Mouse (Mus musculus): ENCODE measurements at regions not wholly inside any gene's neighbourhood (a gene's known extent, or its start where the extent isn't known, plus 50 kb on each side); places are given as distances from the start of the nearest gene placed in this dataset.

DNA sequence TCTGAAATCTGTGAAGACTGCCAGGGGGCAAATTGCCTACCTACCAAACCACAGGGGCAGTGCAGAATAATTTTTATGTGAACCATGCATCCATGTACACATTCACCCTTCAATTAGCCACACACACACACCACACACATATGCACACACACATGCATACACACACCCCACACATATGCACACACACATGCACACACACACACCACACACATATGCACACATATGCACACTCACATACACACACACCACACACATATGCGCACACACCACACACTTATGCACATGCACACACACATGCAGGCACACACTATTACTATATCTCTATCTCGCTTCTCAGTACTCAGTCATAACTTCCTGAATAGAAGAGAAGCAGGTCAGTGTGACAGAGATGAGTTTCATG, 95.9 kb upstream of the Cadm1 start:
- in situ Hi-C loops (cut with MseI, MboI) = no loop called here

DNA sequence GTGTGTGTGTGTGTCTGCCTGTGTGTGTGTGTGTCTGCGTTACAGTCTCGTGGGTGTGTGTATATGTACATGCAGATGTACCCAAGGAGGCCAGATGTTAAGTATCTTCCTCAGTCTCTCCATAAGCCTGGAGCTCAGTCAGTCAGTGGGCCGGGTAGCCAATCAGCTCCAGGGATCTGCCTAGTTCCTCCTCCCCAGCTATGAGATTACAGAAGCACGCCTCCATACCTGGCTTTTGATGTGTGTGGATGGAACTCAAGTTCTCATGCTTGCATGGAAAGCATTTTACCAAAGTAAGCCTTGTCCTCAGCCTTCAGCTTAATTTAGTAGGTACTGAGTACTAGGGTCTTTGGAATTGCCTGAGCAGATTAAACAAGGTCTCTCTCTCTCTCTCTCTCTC, 91.0 kb upstream of the Cadm1 start:
- in situ Hi-C loops (cut with MseI, MboI) = no loop called here

DNA sequence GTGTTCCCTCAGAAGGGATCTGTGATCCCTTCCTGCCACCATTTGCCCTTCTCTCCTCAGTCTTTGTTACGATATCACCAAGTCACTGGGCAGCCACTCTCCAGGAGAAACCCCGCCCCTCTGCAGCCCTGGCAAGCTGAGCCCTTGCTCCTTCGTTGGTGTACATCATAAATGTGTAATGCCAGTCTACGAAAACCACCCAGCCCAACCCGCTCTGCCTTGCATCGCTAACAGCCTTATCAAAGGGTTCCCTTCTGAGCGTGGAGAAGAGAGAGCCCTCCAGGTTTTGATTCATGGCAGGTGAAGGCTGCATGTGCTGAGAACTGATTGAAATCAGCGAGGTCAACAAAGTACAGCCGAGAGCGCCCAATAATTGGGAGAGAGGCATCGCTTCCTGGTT, 90.5 kb upstream of the Cadm1 start:
- in situ Hi-C loops (cut with MseI, MboI) = no loop called here

DNA sequence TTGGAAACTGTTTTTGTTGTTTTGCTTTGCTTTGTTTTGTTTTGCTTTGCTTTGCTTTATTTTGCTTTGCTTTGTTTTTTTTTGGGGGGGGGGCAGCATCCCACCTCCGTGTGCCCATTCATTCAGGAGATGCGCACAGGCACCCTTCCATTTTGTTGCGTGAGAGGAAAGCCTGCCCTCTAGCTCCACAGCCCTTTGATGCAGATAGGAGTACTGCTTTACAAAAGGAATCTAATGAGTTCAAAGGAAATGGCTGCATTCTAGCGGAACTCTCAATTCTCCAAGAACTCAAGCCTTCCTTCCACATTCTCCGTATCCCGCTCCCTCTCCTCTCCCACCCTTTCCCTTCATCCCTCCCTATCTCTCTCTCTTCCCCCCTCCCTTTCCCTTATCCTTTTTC, 89.8 kb upstream of the Cadm1 start:
- in situ Hi-C loops (cut with MseI, MboI) = no loop called here

DNA sequence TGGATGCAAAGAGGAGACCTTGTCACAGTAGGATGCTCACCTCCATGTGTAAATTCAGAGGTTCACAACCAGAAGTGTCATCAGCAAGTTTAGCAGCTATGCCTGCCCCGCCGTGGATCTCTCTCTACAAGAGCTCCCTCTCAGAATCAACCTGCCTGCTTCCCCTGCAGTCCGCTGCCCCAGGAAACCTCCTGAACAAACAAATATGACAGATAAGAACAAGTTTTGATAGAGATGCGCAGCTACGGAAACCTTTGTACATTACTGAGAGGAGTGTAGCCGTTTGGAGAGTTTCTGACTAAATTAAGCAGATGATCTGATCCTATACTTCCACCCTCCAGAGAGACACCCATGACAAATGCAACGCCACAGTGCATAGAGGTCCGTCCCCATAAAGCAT, 88.8 kb upstream of the Cadm1 start:
- in situ Hi-C loops (cut with MseI, MboI) = no loop called here

DNA sequence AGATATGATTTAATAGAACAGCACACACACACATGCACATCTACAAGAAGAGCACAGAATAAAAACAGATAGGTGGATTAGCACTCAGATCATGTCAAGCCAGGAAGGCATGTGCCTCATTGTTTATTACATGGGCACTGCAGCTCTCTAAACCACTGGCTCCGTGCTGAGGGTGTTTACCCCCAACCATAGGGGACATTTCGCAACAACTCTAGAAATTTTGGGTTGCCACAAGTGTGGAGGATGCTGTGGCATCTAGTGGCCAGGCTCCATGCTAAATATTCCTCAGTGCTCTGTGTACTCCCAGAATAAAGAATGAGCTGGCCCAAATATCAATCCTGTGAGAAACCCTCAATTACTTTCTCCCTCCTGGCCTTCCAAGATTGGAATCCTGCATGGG, 85.8 kb upstream of the Cadm1 start:
- in situ Hi-C loops (cut with MseI, MboI) = no loop called here

DNA sequence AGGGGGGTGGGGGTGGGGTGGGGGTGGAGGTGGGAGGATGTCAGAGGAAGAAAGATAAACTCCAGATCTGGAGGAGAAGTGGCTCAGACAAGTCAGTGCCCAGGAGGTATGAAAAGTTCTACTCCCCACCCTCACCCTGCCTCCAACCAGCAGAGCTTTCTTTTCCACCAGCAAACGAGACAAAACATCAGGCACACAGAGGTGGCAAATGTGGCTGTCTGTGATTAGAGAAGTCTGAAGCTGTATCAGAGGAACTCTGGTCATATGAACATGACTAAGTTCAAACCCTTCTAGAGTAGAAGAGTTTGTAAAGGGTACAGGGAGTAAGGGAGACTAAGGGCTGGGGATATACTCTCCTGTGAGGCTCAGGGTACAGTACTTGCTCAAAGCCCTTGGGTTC, 85.2 kb upstream of the Cadm1 start:
- in situ Hi-C loops (cut with MseI, MboI) = no loop called here

DNA sequence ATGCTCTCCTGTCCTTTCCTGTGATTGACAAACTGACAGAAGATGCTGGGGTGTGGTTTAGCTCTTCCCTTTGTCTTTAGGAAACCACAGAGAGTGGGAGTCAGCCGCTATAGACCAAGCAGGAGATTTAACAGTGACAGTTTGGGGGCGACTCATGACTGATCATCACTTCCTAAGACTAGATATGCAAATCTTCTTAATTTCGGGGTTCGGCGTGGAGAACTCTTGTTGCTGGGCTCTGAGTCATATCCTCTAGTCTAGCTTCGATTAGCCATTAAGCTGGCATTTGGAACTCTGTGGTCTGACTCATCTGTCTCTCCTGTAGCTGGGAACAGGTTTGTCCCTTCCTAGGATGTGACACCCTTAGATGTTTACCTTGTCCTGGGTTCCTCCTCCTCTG, 84.6 kb upstream of the Cadm1 start:
- in situ Hi-C loops (cut with MseI, MboI) = no loop called here

DNA sequence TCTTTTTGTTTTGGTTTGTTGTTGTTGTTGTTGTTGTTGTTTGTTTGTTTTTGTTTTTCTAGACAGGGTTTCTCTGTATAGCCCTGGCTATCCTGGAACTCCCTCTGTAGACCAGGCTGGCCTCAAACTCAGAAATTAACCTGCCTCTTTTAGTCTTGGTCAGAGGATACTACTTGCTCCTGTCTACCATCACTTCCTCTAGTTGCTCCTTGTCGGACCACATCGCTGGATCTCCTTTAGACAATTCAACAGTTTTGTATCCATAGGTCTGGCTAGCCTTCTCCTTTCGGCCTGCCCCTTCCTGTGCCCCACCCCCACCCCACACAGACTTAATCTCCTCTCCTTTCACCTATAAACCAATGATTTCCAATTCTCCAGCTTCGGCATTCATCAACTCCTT, 77.2 kb upstream of the Cadm1 start:
- in situ Hi-C loops (cut with MseI, MboI) = no loop called here

DNA sequence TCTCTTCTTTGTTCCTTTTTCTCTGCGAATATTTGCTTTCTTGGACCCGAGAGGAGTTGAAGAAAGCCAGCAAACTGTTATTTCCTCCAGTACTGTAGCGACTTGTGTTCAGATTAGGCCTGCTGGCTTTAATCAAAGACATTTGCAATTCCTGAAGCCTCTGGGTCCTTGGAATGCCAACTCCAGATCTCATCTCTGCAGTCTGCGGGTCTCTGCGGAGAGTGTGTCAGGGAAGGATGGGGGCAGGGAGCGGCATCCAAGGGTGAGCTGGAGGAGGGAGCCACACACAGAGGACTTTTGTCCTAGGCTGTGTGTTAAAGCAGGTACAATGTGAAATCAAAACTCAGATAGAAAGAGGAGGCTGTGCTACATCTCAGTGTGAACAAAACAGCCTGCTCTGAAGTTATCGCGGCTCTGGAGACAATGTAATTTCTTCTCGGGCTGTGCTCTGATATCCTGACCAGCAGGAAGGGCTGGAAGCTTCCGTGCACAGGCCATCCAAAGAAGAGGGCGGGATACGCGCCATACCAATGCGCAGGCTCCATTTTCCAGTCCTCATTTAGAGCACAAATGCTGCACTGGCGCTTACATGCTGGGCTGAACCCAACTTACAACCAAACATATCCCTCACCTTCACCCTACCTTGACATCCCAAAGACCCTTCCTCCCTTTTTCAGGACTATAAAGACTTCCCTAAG, 71.1 kb upstream of the Cadm1 start:
- in situ Hi-C loops (cut with MseI, MboI) = no loop called here

DNA sequence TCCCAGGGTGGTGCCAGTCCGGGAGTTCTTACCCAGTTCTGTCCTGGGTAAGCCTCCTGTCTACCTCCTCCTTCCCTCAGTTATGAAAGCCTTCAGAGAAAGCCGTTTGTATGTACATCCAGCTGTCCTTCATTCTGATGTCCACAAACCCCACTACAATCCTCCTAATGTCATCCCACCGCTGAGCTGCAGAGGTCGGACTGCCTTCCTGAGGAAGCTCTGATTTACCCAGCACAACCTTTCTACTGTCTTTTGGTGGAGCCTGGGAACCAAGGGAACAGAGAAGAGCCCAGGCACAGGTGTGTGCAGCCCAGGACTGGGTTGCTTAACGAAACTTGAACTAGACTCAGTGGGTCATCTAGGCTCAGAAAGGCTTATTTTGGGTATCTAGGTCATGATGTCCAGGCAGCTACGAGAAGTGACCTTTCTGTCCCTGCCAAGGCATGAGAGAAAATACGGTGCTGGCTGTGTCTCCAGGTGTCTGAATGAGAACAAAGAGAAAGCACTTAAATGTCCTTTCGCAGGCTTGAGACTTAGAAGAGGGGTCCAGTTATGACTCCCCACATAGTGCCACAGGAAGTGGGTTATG, 70.4 kb upstream of the Cadm1 start:
- in situ Hi-C loops (cut with MseI, MboI) = no loop called here

DNA sequence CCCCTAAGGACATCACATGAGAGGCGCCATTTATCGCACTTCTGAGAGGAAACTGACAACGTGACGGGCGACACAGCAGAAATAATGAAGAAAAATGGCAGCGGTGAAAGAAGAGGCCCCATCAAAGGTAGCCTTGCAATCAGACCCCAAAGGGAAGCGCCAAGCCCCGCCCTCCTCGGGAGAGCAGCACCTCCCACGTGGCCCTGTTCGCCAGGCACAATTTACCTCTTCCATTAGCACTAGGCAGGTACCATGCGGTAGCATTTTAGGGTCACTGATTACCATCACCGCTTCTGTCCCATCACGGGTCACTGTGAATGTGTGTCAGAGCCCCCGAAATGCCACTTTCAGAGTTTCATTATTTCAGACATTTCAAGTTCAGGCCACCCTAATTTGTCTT, 69.7 kb upstream of the Cadm1 start:
- in situ Hi-C loops (cut with MseI, MboI) = no loop called here

DNA sequence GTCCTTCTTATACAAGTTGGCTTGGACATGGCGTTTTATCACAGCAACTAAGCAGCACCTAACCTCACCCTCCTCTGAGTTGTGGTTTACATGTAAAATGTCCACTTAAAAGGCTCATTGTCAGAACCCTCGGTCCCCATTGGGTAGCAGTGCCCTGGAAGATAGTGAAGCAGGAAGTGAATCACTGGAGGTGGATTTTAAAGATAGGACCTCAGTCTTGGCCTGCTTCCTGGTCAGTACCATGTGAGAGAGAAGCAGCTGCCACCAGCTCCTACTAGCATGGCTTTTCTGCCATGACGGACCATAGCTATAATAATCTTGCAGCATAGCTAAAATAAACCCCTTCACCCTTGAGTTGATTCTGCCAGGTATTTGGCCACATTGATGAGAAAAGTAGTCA, 68.1 kb upstream of the Cadm1 start:
- in situ Hi-C loops (cut with MseI, MboI) = no loop called here

DNA sequence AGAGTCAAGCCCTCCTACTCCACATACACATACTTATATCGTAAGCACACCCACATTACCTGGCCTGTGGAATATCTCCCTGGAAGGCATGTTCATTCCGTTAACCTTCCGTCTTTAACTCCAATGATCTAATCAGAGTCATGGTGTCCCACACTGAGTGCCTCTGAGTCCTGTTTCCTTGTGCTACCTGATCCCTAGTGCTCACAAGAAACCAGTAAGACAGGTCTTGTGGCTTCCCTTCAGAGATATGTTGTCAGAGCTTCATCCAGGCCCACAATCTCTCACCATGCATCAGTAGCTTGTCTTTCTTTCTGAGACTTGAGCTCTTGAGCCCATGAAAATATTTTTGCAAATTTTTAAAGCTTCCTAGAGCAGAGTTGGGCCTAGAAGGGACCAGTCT, 63.2 kb upstream of the Cadm1 start:
- in situ Hi-C loops (cut with MseI, MboI) = no loop called here

DNA sequence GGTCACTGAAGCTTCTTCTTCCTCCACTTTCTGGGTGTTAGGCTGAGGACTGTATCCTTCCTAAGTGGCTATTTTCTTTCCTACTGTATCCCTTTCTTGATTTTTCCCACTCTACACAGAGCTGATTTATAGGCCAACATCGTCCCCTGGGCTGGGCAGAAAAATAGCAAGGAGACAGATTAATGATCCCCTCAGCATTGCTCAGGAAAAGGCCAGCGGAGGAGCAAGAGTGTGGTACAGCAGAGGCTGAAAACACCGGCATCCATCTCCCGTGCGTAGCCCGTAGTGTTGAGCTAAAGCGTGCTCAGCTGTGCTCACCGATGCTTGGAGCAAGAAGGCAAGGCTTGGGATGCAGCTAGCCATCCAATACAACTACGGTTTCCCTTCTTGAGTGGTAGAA, 62.2 kb upstream of the Cadm1 start:
- in situ Hi-C loops (cut with MseI, MboI) = no loop called here

DNA sequence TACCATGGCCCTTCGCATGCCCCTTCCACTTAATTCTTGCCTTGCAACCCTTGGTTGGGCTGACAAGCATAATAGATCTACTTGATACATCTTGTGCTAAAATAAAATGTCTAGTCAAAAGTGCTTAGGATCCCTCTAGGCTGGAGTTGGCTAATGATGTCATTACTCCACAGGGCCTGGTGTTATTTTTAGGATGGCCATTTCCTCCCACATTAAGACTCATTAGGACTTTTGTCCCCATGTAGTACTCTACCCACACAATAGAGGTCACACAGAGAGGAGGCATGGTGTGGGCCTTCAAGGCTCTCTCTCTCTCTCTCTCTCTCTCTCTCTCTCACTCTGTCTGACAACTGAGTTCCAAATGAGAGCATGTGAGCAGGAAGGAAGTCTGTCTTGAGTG, 60.4 kb upstream of the Cadm1 start:
- in situ Hi-C loops (cut with MseI, MboI) = no loop called here

DNA sequence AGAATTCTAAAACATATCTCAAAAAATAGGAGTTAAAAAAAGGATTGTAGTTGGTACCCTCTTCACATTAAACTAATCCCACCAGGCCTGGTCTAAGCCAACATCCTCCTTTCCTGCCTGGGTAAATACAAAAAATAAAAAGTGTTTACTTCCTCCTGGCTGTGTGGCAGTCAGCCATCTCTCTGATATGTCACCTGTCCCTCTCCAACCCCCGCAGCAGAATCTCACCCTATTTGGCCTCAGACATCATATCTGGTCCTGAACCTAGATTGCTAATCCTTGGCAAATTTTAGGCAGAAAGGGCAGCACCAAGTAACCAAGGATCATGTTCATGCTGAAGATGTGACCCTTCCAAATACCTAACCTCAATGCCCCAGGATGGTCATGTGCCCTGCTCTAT, 59.2 kb upstream of the Cadm1 start:
- in situ Hi-C loops (cut with MseI, MboI) = no loop called here

DNA sequence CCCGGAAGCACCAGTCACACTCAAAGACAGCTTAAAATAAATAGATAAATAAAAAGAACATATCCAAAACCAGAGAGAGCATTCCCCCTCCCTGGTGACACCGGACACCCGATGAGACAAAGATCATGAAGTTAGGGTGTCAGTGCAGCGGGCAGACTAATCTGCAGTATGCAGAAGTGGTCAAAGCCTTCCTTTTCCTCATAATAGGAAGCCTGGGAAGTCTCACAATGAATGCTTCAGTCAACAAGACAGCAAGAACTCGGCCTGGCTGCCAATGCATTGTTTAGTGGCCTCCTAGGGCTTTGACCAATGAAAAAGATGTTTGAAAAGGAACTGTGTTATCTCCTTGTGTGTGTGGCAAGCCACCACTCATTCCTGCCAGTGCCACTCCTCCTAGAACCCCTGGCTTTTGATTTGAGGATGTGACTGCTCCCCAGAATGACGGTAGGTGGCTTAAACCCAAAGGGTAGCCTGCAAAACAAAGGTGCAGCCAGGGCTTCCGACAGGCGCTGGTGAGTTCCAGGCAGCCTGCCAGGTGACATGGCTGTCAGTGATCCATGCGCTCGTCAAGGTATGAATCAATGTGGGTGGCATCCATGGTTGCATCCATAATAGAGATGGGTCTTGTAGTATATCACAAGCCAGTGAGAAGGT, 58.1 kb upstream of the Cadm1 start:
- in situ Hi-C loops (cut with MseI, MboI) = no loop called here

DNA sequence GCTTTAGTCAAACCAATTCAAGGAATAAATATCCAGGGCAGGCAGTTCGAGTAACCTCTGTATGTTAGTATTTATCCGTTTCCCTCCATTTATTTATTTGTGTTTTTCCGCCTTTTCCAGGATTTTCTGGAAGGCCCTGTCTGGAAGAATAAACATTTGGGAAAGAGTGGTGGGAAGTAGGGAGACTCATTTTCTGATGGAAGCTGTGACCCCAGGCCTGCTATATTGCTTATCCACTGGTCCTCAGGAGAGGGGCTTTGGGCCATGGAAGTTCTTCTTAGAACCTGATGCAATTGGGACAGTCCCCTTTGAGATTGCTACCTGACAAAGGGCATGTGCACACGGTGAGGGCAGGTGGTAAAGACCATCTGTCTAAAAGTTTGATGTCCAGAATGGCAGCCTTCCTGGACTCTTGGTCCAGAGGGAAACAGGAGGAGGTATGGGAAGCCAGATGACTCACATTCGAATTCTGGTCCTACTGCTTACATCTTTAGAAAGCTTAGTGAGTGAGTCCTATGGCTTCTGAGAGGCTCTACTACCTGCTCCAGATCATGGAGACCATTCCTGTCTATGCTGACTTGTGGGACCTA, 56.1 kb upstream of the Cadm1 start:
- in situ Hi-C loops (cut with MseI, MboI) = no loop called here

DNA sequence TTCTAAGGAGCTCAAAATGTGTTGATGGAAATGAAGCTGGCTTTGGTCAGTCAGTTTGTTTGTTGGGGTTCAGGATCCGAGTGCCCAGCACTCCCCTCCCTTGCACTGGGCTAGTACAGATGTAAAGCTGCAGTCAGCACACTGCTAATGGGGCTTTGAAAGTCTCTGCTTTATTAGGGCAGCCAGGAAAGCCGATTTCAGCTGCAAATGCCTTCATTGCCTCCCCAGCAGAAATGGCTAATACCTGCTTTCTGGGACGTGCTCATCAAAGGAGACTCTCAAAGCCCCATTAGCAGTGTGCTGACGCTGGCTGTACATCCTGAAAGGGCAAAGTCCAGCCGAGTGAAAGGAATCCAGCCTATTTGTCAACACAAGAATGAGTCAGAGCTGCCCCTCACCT, 55.2 kb upstream of the Cadm1 start:
- in situ Hi-C loops (cut with MseI, MboI) = no loop called here

DNA sequence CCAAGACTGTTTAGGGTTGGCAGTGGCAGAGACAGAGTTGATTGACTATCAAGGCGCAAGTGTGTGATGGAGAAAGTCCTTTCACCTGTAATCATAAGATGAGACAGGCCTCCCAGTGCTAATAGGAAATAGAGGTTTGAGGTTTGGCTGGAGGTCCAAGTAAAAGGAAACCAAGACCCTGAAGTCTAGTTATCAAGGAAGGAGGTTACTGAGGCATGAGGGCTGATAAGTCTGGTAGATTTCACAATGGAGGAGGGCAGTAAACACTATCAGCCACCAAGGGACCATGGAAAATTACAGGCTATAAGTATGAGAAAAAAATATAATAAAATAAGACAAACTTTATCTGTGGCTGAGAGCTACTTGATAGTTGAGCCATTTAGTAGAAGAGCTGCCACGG, 52.1 kb upstream of the Cadm1 start:
- in situ Hi-C loops (cut with MseI, MboI) = no loop called here

Measured in mouse trophoblast stem cell (cell line).